Mouse (Mus musculus): ENCODE data around the gene Men1. TPM values are rescaled to one million over a fixed set of nuclear protein-coding genes. Genes with fewer than 3 reads are reported as not detected.
"Not testable (repeated sequence)": the region's sequence is repeated elsewhere in the genome, so short reads cannot be mapped to it uniquely, and the experiment has no call there.

Men1 gene
- polyA plus RNA-seq, 1 experiment, result 36.1 TPM

DNA sequence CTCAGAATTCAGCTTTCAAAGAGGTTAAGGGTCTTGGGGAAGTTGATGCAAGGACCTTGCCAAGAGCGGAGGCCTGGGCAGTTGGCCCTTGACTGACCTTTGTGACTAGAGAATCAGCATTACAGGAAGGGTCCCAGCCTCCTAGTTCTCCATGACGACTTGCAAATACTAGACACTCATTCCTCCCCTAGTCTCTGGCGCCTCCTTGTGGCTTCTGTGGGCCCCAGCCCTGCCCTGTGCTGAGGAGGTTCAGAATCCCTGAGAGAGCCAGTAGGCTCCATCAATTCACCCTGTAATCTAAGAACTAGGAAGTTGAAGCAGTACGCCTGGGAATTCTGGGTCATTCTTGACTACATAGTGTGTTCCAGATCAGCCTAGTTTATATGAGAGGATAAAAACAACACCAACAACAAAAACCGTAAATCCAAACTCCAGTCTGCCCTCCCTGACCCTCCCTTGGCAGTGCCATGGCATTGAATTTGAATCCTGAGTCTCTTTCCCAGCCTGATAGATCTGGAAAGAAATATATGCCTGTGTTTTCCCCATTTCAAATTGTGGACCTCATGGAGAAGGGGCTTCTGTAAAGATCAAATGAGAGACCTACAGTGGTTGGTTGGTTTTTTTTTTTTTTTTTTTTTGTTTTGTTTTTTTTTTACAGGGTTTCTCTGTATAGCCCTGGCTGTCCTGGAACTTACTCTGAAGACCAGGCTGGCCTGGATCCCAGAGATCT lies 29.8 kb upstream of the Men1 start:
- no peak overlapping the region for H3K27ac ChIP-seq (ENCODE audit: insufficient read depth, low read length)
- no peak overlapping the region for H3K4me3 ChIP-seq (ENCODE audit: insufficient read depth, low read length)
- H3K4me1 ChIP-seq (ENCODE audit: control insufficient read depth, insufficient read depth, low read length), result peaks cover 7% of the 10 kb centered on the region; the same call in 1 of the 2 replicates
- TF ChIP-seq POLR2A (IDR thresholded peaks at IDR 0.05; ENCODE audit: low read depth, low read length), result no peak
- peak; percentile 82 for TF ChIP-seq CTCF (IDR thresholded peaks at IDR 0.05; ENCODE audit: borderline replicate concordance, insufficient read depth, low read length)

DNA sequence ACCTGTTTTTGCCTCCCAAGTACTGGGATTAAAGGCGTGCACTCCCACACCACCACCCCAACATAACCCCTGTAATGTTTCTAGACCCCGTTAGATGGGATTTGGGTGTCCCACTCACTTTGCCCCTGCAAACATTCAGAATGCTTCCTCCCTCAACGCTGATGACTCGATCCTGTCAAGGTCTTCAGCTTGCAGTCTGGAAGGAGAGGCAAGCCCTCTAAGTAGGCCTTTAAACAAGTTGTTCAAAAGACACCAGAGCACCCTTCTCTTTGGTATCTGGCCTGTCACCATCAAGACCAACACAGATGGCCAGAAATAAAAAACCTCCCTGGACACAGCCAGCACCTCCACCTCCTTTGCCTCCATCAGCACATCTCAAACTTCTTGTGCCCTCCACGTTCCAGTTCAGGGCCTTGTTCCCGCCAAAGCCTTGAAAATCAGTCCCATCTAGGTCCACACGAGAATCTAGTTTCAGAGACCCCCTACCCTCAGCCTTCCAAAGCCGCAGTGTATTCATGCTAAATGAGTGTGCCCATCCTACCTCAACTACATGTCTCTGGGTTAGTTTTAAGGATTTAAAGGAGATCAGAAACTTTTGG lies 29.2 kb upstream of the Men1 start:
- no peak for TF ChIP-seq CTCF (IDR thresholded peaks at IDR 0.05; ENCODE audit: borderline replicate concordance, insufficient read depth, low read length)
- no peak; the same call in 1 of the 2 replicates for TF ChIP-seq POLR2A (IDR thresholded peaks at IDR 0.05; ENCODE audit: low read depth, low read length)
- Histone ChIP-seq H3K4me3 (ENCODE audit: insufficient read depth, low read length) (peak overlapping the region; percentile 65; the same call in 1 of the 2 replicates), H3K27ac (ENCODE audit: insufficient read depth, low read length) (peak overlapping the region; percentile 59), H3K4me1 (ENCODE audit: control insufficient read depth, insufficient read depth, low read length) (peaks cover 7% of the 10 kb centered on the region; the same call in 1 of the 2 replicates)

DNA sequence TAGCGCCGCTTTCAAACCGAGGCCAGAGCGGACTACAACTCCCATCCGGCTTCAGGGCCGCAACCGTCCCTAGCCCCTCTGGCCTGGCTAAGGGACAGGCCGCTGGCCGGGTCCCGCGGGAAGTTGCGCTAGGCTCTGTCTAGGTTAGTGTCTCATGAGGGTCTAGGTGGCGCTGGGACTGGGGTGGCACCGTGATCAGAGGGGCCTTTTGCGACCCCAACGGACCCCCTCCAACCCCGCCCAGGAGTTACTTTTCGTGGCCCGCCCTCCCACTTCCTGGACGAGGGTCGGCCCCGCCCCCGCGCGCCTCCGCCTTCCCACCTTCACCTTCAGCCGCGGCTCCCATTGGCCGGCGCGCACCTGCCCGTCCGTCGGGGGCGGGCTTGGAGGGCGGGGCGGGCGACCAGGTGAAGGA lies 28.6 kb upstream of the Men1 start, which contains the start of gene Cdc42bpg:
Gene Cdc42bpg, plus strand, starts transcription at position 320 of the 415 bp plus-strand sequence.
- peak within 1 kb of the TSS; percentile 65 for H3K4me3 ChIP-seq (ENCODE audit: insufficient read depth, low read length)
- H3K4me1 ChIP-seq (ENCODE audit: control insufficient read depth, insufficient read depth, low read length), result peaks cover 7% of the 10 kb centered on the region; the same call in 1 of the 2 replicates
- TF ChIP-seq POLR2A (IDR thresholded peaks at IDR 0.05; ENCODE audit: low read depth, low read length) (peak; percentile 25), CTCF (IDR thresholded peaks at IDR 0.05; ENCODE audit: borderline replicate concordance, insufficient read depth, low read length) (no peak)
- H3K27ac ChIP-seq (ENCODE audit: insufficient read depth, low read length), result peak within 1 kb of the TSS; percentile 73

DNA sequence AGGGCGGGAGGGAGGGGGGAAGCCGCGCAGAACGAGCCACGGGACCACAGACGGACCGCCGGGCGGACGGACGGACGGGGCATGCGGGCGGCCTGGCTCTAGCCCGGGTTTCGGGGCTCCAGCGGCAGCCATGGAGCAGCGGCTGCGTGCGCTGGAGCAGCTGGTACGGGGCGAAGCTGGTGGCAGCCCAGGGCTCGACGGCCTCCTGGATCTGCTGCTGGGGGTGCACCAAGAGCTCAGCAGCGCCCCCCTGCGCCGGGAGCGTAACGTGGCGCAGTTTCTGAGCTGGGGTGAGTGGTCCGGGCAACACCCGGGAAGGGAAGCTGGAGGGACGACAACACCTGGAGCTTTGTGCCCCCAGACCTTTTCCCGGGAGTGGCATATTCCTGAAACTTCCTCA lies 28.2 kb upstream of the Men1 start:
- Histone ChIP-seq H3K27ac (ENCODE audit: insufficient read depth, low read length) (peak overlapping the region; percentile 73), H3K4me3 (ENCODE audit: insufficient read depth, low read length) (peak overlapping the region; percentile 65), H3K4me1 (ENCODE audit: control insufficient read depth, insufficient read depth, low read length) (peaks cover 7% of the 10 kb centered on the region; the same call in 1 of the 2 replicates)
- peak; percentile 50; the same call in 1 of the 2 replicates for TF ChIP-seq POLR2A (IDR thresholded peaks at IDR 0.05; ENCODE audit: low read depth, low read length)
- TF ChIP-seq CTCF (IDR thresholded peaks at IDR 0.05; ENCODE audit: borderline replicate concordance, insufficient read depth, low read length), result peak; percentile 64

- TF ChIP-seq POLR2A (IDR thresholded peaks at IDR 0.05; ENCODE audit: low read depth, low read length) (peak; percentile 28; the same call in 1 of the 2 replicates), CTCF (IDR thresholded peaks at IDR 0.05; ENCODE audit: borderline replicate concordance, insufficient read depth, low read length) (no peak)
- Histone ChIP-seq H3K4me1 (ENCODE audit: control insufficient read depth, insufficient read depth, low read length) (peaks cover 5% of the 10 kb centered on the region; the same call in 1 of the 2 replicates), H3K27ac (ENCODE audit: insufficient read depth, low read length) (no peak overlapping the region), H3K4me3 (ENCODE audit: insufficient read depth, low read length) (peak overlapping the region; percentile 65; the same call in 1 of the 2 replicates)
Observed at GRCm38 (mm10) chr19:6307733-6308531, 26.8 kb upstream of the Men1 start.

DNA sequence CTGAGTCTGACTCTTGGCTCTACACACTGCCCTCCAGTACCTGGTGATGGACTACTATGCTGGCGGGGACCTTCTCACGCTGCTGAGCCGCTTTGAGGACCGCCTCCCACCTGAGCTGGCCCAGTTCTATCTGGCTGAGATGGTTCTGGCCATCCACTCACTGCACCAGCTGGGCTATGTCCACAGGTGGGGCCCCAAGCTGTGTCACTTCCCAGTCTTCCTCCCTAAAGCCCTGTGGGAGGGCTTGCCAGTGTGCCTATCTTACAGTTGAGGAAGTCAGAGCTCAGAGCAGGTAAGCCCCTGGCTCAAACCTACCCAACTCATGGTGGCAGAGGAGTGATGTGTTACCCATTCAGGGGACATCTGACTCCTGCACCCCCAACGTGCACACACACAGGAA lies 24.6 kb upstream of the Men1 start:
- Histone ChIP-seq H3K4me3 (ENCODE audit: insufficient read depth, low read length) (no peak overlapping the region), H3K4me1 (ENCODE audit: control insufficient read depth, insufficient read depth, low read length) (peaks cover 5% of the 10 kb centered on the region; the same call in 1 of the 2 replicates), H3K27ac (ENCODE audit: insufficient read depth, low read length) (no peak overlapping the region)
- TF ChIP-seq CTCF (IDR thresholded peaks at IDR 0.05; ENCODE audit: borderline replicate concordance, insufficient read depth, low read length) (no peak), POLR2A (IDR thresholded peaks at IDR 0.05; ENCODE audit: low read depth, low read length) (no peak)

- not testable (repeated sequence) for H3K27ac ChIP-seq (ENCODE audit: insufficient read depth, low read length); H3K4me3 ChIP-seq (ENCODE audit: insufficient read depth, low read length); H3K4me1 ChIP-seq (ENCODE audit: control insufficient read depth, insufficient read depth, low read length)
Observed at GRCm38 (mm10) chr19:6311783-6312182, 23.0 kb upstream of the Men1 start.

GRCm38 (mm10) chr19:6313796-6314195 lies 21.0 kb upstream of the Men1 start:
- H3K27ac ChIP-seq (ENCODE audit: insufficient read depth, low read length), result no peak overlapping the region
- no peak overlapping the region for H3K4me3 ChIP-seq (ENCODE audit: insufficient read depth, low read length)
- no peak for TF ChIP-seq POLR2A (IDR thresholded peaks at IDR 0.05; ENCODE audit: low read depth, low read length)
- no peak for TF ChIP-seq CTCF (IDR thresholded peaks at IDR 0.05; ENCODE audit: borderline replicate concordance, insufficient read depth, low read length)
- H3K4me1 ChIP-seq (ENCODE audit: control insufficient read depth, insufficient read depth, low read length), result no peaks in the 10 kb centered on the region

- TF ChIP-seq POLR2A (IDR thresholded peaks at IDR 0.05; ENCODE audit: low read depth, low read length) (no peak), CTCF (IDR thresholded peaks at IDR 0.05; ENCODE audit: borderline replicate concordance, insufficient read depth, low read length) (no peak)
- H3K4me1 ChIP-seq (ENCODE audit: control insufficient read depth, insufficient read depth, low read length), result no peaks in the 10 kb centered on the region
- no peak overlapping the region for H3K27ac ChIP-seq (ENCODE audit: insufficient read depth, low read length)
- H3K4me3 ChIP-seq (ENCODE audit: insufficient read depth, low read length), result no peak overlapping the region
Observed at GRCm38 (mm10) chr19:6314513-6314912, 20.3 kb upstream of the Men1 start.
